Mouse (Mus musculus): ENCODE measurements around the gene Rpl27. TPM values are rescaled to one million over a fixed set of nuclear protein-coding genes. Genes with fewer than 3 reads are reported as not detected.
A peak's percentile ranks its signal among the peaks of the same experiment; 100 is the strongest.

The Rpl27 gene
- total and polyA plus RNA-seq, 3 experiments, result 909 to 5,728 (median 3,039) TPM

DNA sequence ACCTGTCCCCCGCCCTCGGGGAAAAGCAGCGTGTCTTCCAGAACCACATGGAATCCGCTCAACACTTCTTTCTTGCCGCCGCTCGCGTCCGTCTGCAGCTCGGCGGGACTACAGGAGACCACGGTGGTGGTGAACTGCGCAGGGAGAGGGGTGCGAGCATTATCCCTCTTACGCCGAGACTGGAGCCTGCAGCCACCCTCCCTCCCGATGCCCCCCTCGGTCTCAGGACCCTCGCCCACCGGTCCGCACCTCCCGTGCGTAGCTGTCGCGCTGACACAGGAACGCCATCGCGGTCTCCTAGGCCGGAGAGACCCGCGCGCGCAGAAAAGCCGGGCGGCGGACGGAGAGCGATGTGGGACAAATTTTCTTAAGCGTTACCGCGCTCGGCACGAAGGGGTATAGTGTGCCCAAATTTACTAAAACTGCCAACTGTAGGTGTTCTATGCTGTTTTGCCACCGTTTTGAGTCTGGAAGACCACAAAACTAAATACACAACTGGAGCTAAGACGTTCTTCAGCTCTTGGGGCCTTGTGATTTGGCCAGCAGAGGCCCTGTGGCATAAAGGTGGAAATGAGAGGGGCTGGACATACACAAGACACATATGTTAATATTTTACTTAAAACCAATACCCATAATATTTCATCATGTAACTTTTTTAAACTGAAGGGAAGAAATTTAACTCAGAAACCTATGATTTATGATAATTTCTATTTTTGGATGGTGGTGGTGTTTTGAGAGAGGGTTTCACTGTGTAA, 24.8 kb upstream of the Rpl27 start, which contains the start of gene Aarsd1:
Aarsd1 (minus strand) TSS at position 515 of the 755 bp plus-strand sequence.
- H3K36me3 ChIP-seq (replicated peaks in 1 of 2; ENCODE audit: control insufficient read depth in 1 of 2, insufficient read depth in 1 of 2, low read length in 1 of 2), result peaks cover 13 to 24% of the 10 kb centered on the region in 2 experiments
- H3K4me1 ChIP-seq (ENCODE audit: control insufficient read depth in 1 of 2, insufficient read depth in 2 of 2), result peaks cover 0 to 27% of the 10 kb centered on the region in 2 experiments; a peak in 2 of 4 replicates
- H3K9me3 ChIP-seq (replicated peaks; ENCODE audit: low read length), result no peaks in the 10 kb centered on the region
- H3K9ac ChIP-seq (ENCODE audit: insufficient read depth, low read depth), result peak within 1 kb of the TSS; percentile 65
- H3K27me3 ChIP-seq (replicated peaks), result no peaks in the 10 kb centered on the region
- H3K27ac ChIP-seq (ENCODE audit: insufficient read depth, low read depth), result peak within 1 kb of the TSS; percentile 44
- dilution Hi-C loops (cut with MboI; ENCODE audit: extremely low pct_ligation_motif_present, extremely low pct_unique_long_range_greater_than_20kb, low sequenced_read_pairs), result no loop called here
- H3K4me2 ChIP-seq (ENCODE audit: insufficient read depth, low read depth, poor library complexity, severe bottlenecking), result peak within 1 kb of the TSS; percentile 90
- peak; percentile 84 for DNase-seq (ENCODE audit: extremely low read depth)
- peaks cover 12% of the 10 kb centered on the region for H3K79me2 ChIP-seq (replicated peaks; ENCODE audit: control insufficient read depth, extremely low read depth, insufficient read depth, poor library complexity, severe bottlenecking)
- in situ Hi-C loops (cut with MboI; ENCODE audit: low pct_ligation_motif_present, low pct_unique_long_range_greater_than_20kb, low sequenced_read_pairs), result no loop called here
- H3K4me3 ChIP-seq (replicated peaks in 1 of 3; ENCODE audit: low read depth in 2 of 3, low read length in 2 of 3, poor library complexity in 1 of 3), result peak within 1 kb of the TSS; percentile 76 to 94 (median 78)
- TF ChIP-seq MAFK (IDR thresholded peaks at IDR 0.05; ENCODE audit: insufficient replicate concordance, low read length), result 0 out of 2 replicates have a peak, but pooled peaks have one; percentile 6
- TF ChIP-seq MXI1 (IDR thresholded peaks at IDR 0.05; ENCODE audit: low read depth, low read length), result peak; percentile 85
- 0 out of 2 replicates have a peak, but pooled peaks have one; percentile 30 for TF ChIP-seq BHLHE40 (IDR thresholded peaks at IDR 0.05; ENCODE audit: low read depth, low read length)
- TF ChIP-seq ZKSCAN1 (IDR thresholded peaks at IDR 0.05; ENCODE audit: borderline replicate concordance, low read depth, low read length), result no peak; the same call in 1 of the 2 replicates
- TF ChIP-seq RAD21 (IDR thresholded peaks at IDR 0.05; ENCODE audit: low read depth, low read length), result no peak
- TF ChIP-seq ETS1 (conservative IDR thresholded peaks at IDR 0.05; ENCODE audit: low read depth, low read length), result no peak
- TF ChIP-seq MYC (IDR thresholded peaks at IDR 0.05; ENCODE audit: low read depth, low read length), result 0 out of 2 replicates have a peak, but pooled peaks have one; percentile 52
- TF ChIP-seq RCOR1 (conservative IDR thresholded peaks at IDR 0.05; ENCODE audit: low read depth, low read length), result 0 out of 2 replicates have a peak, but pooled peaks have one; percentile 53
- TF ChIP-seq UBTF (IDR thresholded peaks at IDR 0.05; ENCODE audit: low read depth, low read length), result 0 out of 2 replicates have a peak, but pooled peaks have one; percentile 72
- peak; percentile 79 for TF ChIP-seq MAX (IDR thresholded peaks at IDR 0.05; ENCODE audit: low read length)
- TF ChIP-seq CHD1 (IDR thresholded peaks at IDR 0.05; ENCODE audit: low read depth, low read length), result peak; percentile 75
- peak; percentile 48 for TF ChIP-seq MEF2A (IDR thresholded peaks at IDR 0.05; ENCODE audit: borderline replicate concordance, low read depth, low read length)
- peak; percentile 83 for TF ChIP-seq NRF1 (IDR thresholded peaks at IDR 0.05; ENCODE audit: low read depth, low read length)
- peak; percentile 80; the same call in 1 of the 2 replicates for TF ChIP-seq KAT2A (IDR thresholded peaks at IDR 0.05; ENCODE audit: insufficient replicate concordance, low read length)
- TF ChIP-seq PAX5 (IDR thresholded peaks at IDR 0.05; ENCODE audit: low read length), result no peak
- no peak for TF ChIP-seq USF1 (IDR thresholded peaks at IDR 0.05; ENCODE audit: low read depth, low read length)
- TF ChIP-seq CHD2 (IDR thresholded peaks at IDR 0.05; ENCODE audit: low read length), result 0 out of 2 replicates have a peak, but pooled peaks have one; percentile 33
- TF ChIP-seq GABPA (IDR thresholded peaks at IDR 0.05; ENCODE audit: insufficient replicate concordance, low read depth, low read length), result no peak; the same call in 1 of the 2 replicates
- no peak for TF ChIP-seq ZNF384 (IDR thresholded peaks at IDR 0.05; ENCODE audit: low read depth, low read length)
- no peak for TF ChIP-seq USF2 (conservative IDR thresholded peaks at IDR 0.05; ENCODE audit: low read depth, low read length)
- TF ChIP-seq MAZ (IDR thresholded peaks at IDR 0.05; ENCODE audit: low read depth, low read length), result no peak
- no peak for TF ChIP-seq SMC3 (IDR thresholded peaks at IDR 0.05; ENCODE audit: low read depth, low read length)
- TF ChIP-seq IRF4 (IDR thresholded peaks at IDR 0.05; ENCODE audit: low read depth, low read length), result peak; percentile 34; the same call in 1 of the 2 replicates
- peak; percentile 43; the same call in 1 of the 2 replicates for TF ChIP-seq EP300 (IDR thresholded peaks at IDR 0.05; ENCODE audit: low read length)
- TF ChIP-seq HCFC1 (IDR thresholded peaks at IDR 0.05; ENCODE audit: low read depth, low read length), result peak; percentile 88
- TF ChIP-seq POLR2AphosphoS2 (IDR thresholded peaks at IDR 0.05; ENCODE audit: low read depth, low read length), result peak; percentile 87; the same call in 1 of the 2 replicates
- TF ChIP-seq JUND (conservative IDR thresholded peaks at IDR 0.05; ENCODE audit: low read depth, low read length), result peak; percentile 37
- peak; percentile 63 for TF ChIP-seq ZMIZ1 (IDR thresholded peaks at IDR 0.05; ENCODE audit: low read depth, low read length)
- TF ChIP-seq CTCF (conservative IDR thresholded peaks at IDR 0.05 in 1 of 2, IDR thresholded peaks at IDR 0.05 in 1 of 2; ENCODE audit: low read depth in 2 of 2, low read length in 2 of 2), result 0 out of 4 replicates have a peak, but pooled peaks of 1 of the 2 experiments have one; percentile 1
- TF ChIP-seq ZC3H11A (IDR thresholded peaks at IDR 0.05; ENCODE audit: low read depth, low read length), result no peak
- TF ChIP-seq SIN3A (IDR thresholded peaks at IDR 0.05; ENCODE audit: low read length), result peak; percentile 81
- TF ChIP-seq JUN (IDR thresholded peaks at IDR 0.05; ENCODE audit: insufficient read depth, low read depth, low read length), result no peak
- peak; percentile 53; the same call in 1 of the 2 replicates for TF ChIP-seq TBP (conservative IDR thresholded peaks at IDR 0.05; ENCODE audit: low read depth, low read length)
- peak; percentile 88; the same call in 1 of the 2 replicates for TF ChIP-seq E2F4 (IDR thresholded peaks at IDR 0.05; ENCODE audit: insufficient replicate concordance, low read depth, low read length)
- TF ChIP-seq NELFE (IDR thresholded peaks at IDR 0.05; ENCODE audit: low read depth, low read length), result peak; percentile 67
- TF ChIP-seq TCF12 (IDR thresholded peaks at IDR 0.05; ENCODE audit: low read depth, low read length), result peak; percentile 81
- TF ChIP-seq POLR2A (IDR thresholded peaks at IDR 0.05; ENCODE audit: low read depth, low read length), result peak; percentile 88
